Mouse (Mus musculus): ENCODE measurements around the gene Ctps. TPM values are rescaled to one million over a fixed set of nuclear protein-coding genes. Genes with fewer than 3 reads are reported as not detected.
A peak's percentile ranks its signal among the peaks of the same experiment; 100 is the strongest.
"Not testable (repeated sequence)": the region's sequence is repeated elsewhere in the genome, so short reads cannot be mapped to it uniquely, and the experiment has no call there.

Ctps gene
- 31.7 and 37.3 TPM in 2 replicates for total RNA-seq (2021)
- long read RNA-seq, experiment 1, transcript Ctps-201 (19 exons, 2,705 nt), result major isoform, 51 of 68 reads
- long read RNA-seq, experiment 1, partial matches to known transcripts, result 6 of 68 reads
- long read RNA-seq, experiment 1, other reads (novel, unspliced or antisense), result 11 of 68 reads
- long read RNA-seq, experiment 2, transcript Ctps-201 (19 exons, 2,705 nt), result major isoform, 33 of 40 reads
- long read RNA-seq, experiment 2, partial matches to known transcripts, result 3 of 40 reads
- long read RNA-seq, experiment 2, other reads (novel, unspliced or antisense), result 4 of 40 reads

- DNase-seq, result peak; percentile 97
These were observed at the start of gene Ctps for GRCm38 (mm10) chr4:120569486-120570437. TSS of gene Ctps (minus strand) at chr4:120570276.

- no peak for DNase-seq
These were observed 46.3 kb upstream of the Ctps start for GRCm38 (mm10) chr4:120616199-120617025.

GRCm38 (mm10) chr4:120615528-120616081, 45.5 kb upstream of the Ctps start:
- DNase-seq, result peak; percentile 13

GRCm38 (mm10) chr4:120614644-120615043, 44.6 kb upstream of the Ctps start:
- no peak for DNase-seq

- DNase-seq, result peak; percentile 62
These were observed 43.7 kb upstream of the Ctps start for GRCm38 (mm10) chr4:120613691-120614329.

- no peak for DNase-seq
These were observed 42.4 kb upstream of the Ctps start for GRCm38 (mm10) chr4:120612304-120613080.

GRCm38 (mm10) chr4:120611005-120611404, 40.9 kb upstream of the Ctps start:
- DNase-seq, result no peak

- DNase-seq, result no peak
These were observed 36.9 kb upstream of the Ctps start for GRCm38 (mm10) chr4:120606941-120607340.

- DNase-seq, result no peak
These were observed 32.6 kb upstream of the Ctps start for GRCm38 (mm10) chr4:120602669-120603068.

GRCm38 (mm10) chr4:120601774-120602173, 31.7 kb upstream of the Ctps start:
- no peak for DNase-seq

- no peak for DNase-seq
These were observed 28.8 kb upstream of the Ctps start for GRCm38 (mm10) chr4:120598922-120599321.

GRCm38 (mm10) chr4:120596210-120596609, 26.1 kb upstream of the Ctps start:
- DNase-seq, result not testable (repeated sequence)

GRCm38 (mm10) chr4:120590973-120591372, 20.9 kb upstream of the Ctps start:
- no peak for DNase-seq

GRCm38 (mm10) chr4:120589815-120590422, 19.8 kb upstream of the Ctps start:
- peak; percentile 72 for DNase-seq

GRCm38 (mm10) chr4:120589070-120589469, 19.0 kb upstream of the Ctps start:
- DNase-seq, result no peak

- DNase-seq, result no peak
These were observed 18.4 kb upstream of the Ctps start, which contains the start of gene Gm8439 for GRCm38 (mm10) chr4:120588445-120588844. TSS of gene Gm8439 (plus strand) at chr4:120588745.

GRCm38 (mm10) chr4:120586986-120587385, 16.9 kb upstream of the Ctps start:
- no peak for DNase-seq

GRCm38 (mm10) chr4:120581711-120582110, 11.6 kb upstream of the Ctps start:
- DNase-seq, result no peak

- no peak for DNase-seq
These were observed 10.8 kb upstream of the Ctps start for GRCm38 (mm10) chr4:120580894-120581293.

- no peak for DNase-seq
These were observed 1.6 kb upstream of the Ctps start for GRCm38 (mm10) chr4:120571691-120572090.
